Mouse (Mus musculus): ENCODE measurements around the gene Myoz1. TPM values are rescaled to one million over a fixed set of nuclear protein-coding genes. Genes with fewer than 3 reads are reported as not detected.
"Not testable (repeated sequence)": the region's sequence is repeated elsewhere in the genome, so short reads cannot be mapped to it uniquely, and the experiment has no call there.

Gene Myoz1
- not detected in 2 replicates for polyA plus RNA-seq (2014; fragmentation: Nextera tagmentation; extraction: Ambion mirVana)

GRCm38 (mm10) chr14:20656361-20656760, at the start of gene Myoz1:
Gene Myoz1 (minus strand): TSS chr14:20656540.
- ATAC-seq (ENCODE audit: low FRiP score, low TSS enrichment) (no peak), DNase-seq (no peak)
- no peaks in the 10 kb centered on the region for H3K36me3 ChIP-seq (ENCODE audit: control insufficient read depth, insufficient read depth, low read length)
- H3K9ac ChIP-seq (replicated peaks; ENCODE audit: low read length), result no peak within 1 kb of the TSS
- H3K27ac ChIP-seq (replicated peaks; ENCODE audit: low read depth, low read length), result no peak within 1 kb of the TSS
- H3K27me3 ChIP-seq (ENCODE audit: control insufficient read depth, insufficient read depth, low read length), result no peaks in the 10 kb centered on the region
- peaks cover 3% of the 10 kb centered on the region; the same call in 1 of the 2 replicates for H3K4me1 ChIP-seq (ENCODE audit: control insufficient read depth, insufficient read depth, low read length)
- H3K9me3 ChIP-seq (ENCODE audit: control insufficient read depth, low read length), result no peaks in the 10 kb centered on the region
- no peak within 1 kb of the TSS for H3K4me2 ChIP-seq (ENCODE audit: low read length)
- 37% methylated on average over 11 of the region's 11 CpGs for WGBS
- H3K4me3 ChIP-seq (replicated peaks; ENCODE audit: low read depth, low read length), result no peak within 1 kb of the TSS

GRCm38 (mm10) chr14:20703461-20703860, 47.1 kb upstream of the Myoz1 start:
- peaks cover 14% of the 10 kb centered on the region for H3K36me3 ChIP-seq (ENCODE audit: control insufficient read depth, insufficient read depth, low read length)
- ATAC-seq (ENCODE audit: low FRiP score, low TSS enrichment); H3K27me3 ChIP-seq (ENCODE audit: control insufficient read depth, insufficient read depth, low read length); H3K9me3 ChIP-seq (ENCODE audit: control insufficient read depth, low read length); DNase-seq: not testable (repeated sequence)
- H3K4me1 ChIP-seq (ENCODE audit: control insufficient read depth, insufficient read depth, low read length), result peaks cover 39% of the 10 kb centered on the region
- H3K4me2 ChIP-seq (ENCODE audit: low read length), result peak overlapping the region; percentile 73
- peak overlapping the region; percentile 84 for H3K9ac ChIP-seq (replicated peaks; ENCODE audit: low read length)
- peak overlapping the region; percentile 86 for H3K27ac ChIP-seq (replicated peaks; ENCODE audit: low read depth, low read length)
- H3K4me3 ChIP-seq (replicated peaks; ENCODE audit: low read depth, low read length), result peak overlapping the region; percentile 73
- 15% methylated on average over 7 of the region's 8 CpGs for WGBS

GRCm38 (mm10) chr14:20702741-20703381, 46.5 kb upstream of the Myoz1 start, which contains the start of gene Chchd1:
Gene Chchd1 (plus strand): TSS chr14:20703006.
- H3K4me1 ChIP-seq (ENCODE audit: control insufficient read depth, insufficient read depth, low read length), result peaks cover 42% of the 10 kb centered on the region

GRCm38 (mm10) chr14:20702096-20702740, 45.9 kb upstream of the Myoz1 start:
- DNase-seq, result no peak
- H3K27me3 ChIP-seq (ENCODE audit: control insufficient read depth, insufficient read depth, low read length), result no peaks in the 10 kb centered on the region
- 18% methylated on average over 15 of the region's 15 CpGs for WGBS
- peaks cover 49% of the 10 kb centered on the region for H3K4me1 ChIP-seq (ENCODE audit: control insufficient read depth, insufficient read depth, low read length)
- 0 out of 2 replicates have a peak, but pooled peaks have one; percentile 6 for ATAC-seq (ENCODE audit: low FRiP score, low TSS enrichment)
- H3K4me3 ChIP-seq (replicated peaks; ENCODE audit: low read depth, low read length), result peak overlapping the region; percentile 73
- peak overlapping the region; percentile 84 for H3K9ac ChIP-seq (replicated peaks; ENCODE audit: low read length)
- no peaks in the 10 kb centered on the region for H3K9me3 ChIP-seq (ENCODE audit: control insufficient read depth, low read length)
- H3K36me3 ChIP-seq (ENCODE audit: control insufficient read depth, insufficient read depth, low read length), result peaks cover 16% of the 10 kb centered on the region
- peak overlapping the region; percentile 73 for H3K4me2 ChIP-seq (ENCODE audit: low read length)
- peak overlapping the region; percentile 86 for H3K27ac ChIP-seq (replicated peaks; ENCODE audit: low read depth, low read length)

More at GRCm38 (mm10) chr14:20702741-20703381, 46.5 kb upstream of the Myoz1 start, which contains the start of gene Chchd1:
- DNase-seq, result peak; percentile 93
- ATAC-seq (ENCODE audit: low FRiP score, low TSS enrichment), result peak; percentile 68
- peak within 1 kb of the TSS; percentile 84 for H3K9ac ChIP-seq (replicated peaks; ENCODE audit: low read length)
- peak within 1 kb of the TSS; percentile 73 for H3K4me3 ChIP-seq (replicated peaks; ENCODE audit: low read depth, low read length)
- H3K4me2 ChIP-seq (ENCODE audit: low read length), result peak within 1 kb of the TSS; percentile 73
- WGBS, result under 1% methylated on average over 61 of the region's 61 CpGs
- H3K36me3 ChIP-seq (ENCODE audit: control insufficient read depth, insufficient read depth, low read length), result peaks cover 16% of the 10 kb centered on the region
- no peaks in the 10 kb centered on the region for H3K9me3 ChIP-seq (ENCODE audit: control insufficient read depth, low read length)
- no peaks in the 10 kb centered on the region for H3K27me3 ChIP-seq (ENCODE audit: control insufficient read depth, insufficient read depth, low read length)
- H3K27ac ChIP-seq (replicated peaks; ENCODE audit: low read depth, low read length), result peak within 1 kb of the TSS; percentile 86

GRCm38 (mm10) chr14:20701554-20701953, 45.2 kb upstream of the Myoz1 start:
- H3K4me1 ChIP-seq (ENCODE audit: control insufficient read depth, insufficient read depth, low read length), result peaks cover 55% of the 10 kb centered on the region
- H3K27me3 ChIP-seq (ENCODE audit: control insufficient read depth, insufficient read depth, low read length), result no peaks in the 10 kb centered on the region
- H3K9me3 ChIP-seq (ENCODE audit: control insufficient read depth, low read length), result no peaks in the 10 kb centered on the region
- no peak for ATAC-seq (ENCODE audit: low FRiP score, low TSS enrichment)
- DNase-seq, result no peak
- H3K9ac ChIP-seq (replicated peaks; ENCODE audit: low read length), result peak overlapping the region; percentile 84; the same call in 1 of the 2 replicates
- no peak overlapping the region for H3K27ac ChIP-seq (replicated peaks; ENCODE audit: low read depth, low read length)
- peaks cover 16% of the 10 kb centered on the region for H3K36me3 ChIP-seq (ENCODE audit: control insufficient read depth, insufficient read depth, low read length)
- no peak overlapping the region for H3K4me3 ChIP-seq (replicated peaks; ENCODE audit: low read depth, low read length)
- WGBS, result 85% methylated on average over 8 of the region's 8 CpGs
- H3K4me2 ChIP-seq (ENCODE audit: low read length), result peak overlapping the region; percentile 73

GRCm38 (mm10) chr14:20700362-20700761, 44.0 kb upstream of the Myoz1 start:
- no peak overlapping the region for H3K4me3 ChIP-seq (replicated peaks; ENCODE audit: low read depth, low read length)
- H3K9me3 ChIP-seq (ENCODE audit: control insufficient read depth, low read length), result no peaks in the 10 kb centered on the region
- no peaks in the 10 kb centered on the region for H3K27me3 ChIP-seq (ENCODE audit: control insufficient read depth, insufficient read depth, low read length)
- no peak overlapping the region for H3K27ac ChIP-seq (replicated peaks; ENCODE audit: low read depth, low read length)
- H3K9ac ChIP-seq (replicated peaks; ENCODE audit: low read length), result 0 out of 2 replicates have a peak overlapping the region, but pooled peaks have one; percentile 12
- DNase-seq (no peak), ATAC-seq (ENCODE audit: low FRiP score, low TSS enrichment) (no peak)
- H3K4me1 ChIP-seq (ENCODE audit: control insufficient read depth, insufficient read depth, low read length), result peaks cover 61% of the 10 kb centered on the region
- WGBS, result 88% methylated on average over 3 of the region's 3 CpGs
- no peak overlapping the region for H3K4me2 ChIP-seq (ENCODE audit: low read length)
- H3K36me3 ChIP-seq (ENCODE audit: control insufficient read depth, insufficient read depth, low read length), result peaks cover 16% of the 10 kb centered on the region

- no peak for ATAC-seq (ENCODE audit: low FRiP score, low TSS enrichment)
- H3K27me3 ChIP-seq (ENCODE audit: control insufficient read depth, insufficient read depth, low read length), result no peaks in the 10 kb centered on the region
- no peaks in the 10 kb centered on the region for H3K9me3 ChIP-seq (ENCODE audit: control insufficient read depth, low read length)
- DNase-seq, result no peak
- peaks cover 12% of the 10 kb centered on the region for H3K36me3 ChIP-seq (ENCODE audit: control insufficient read depth, insufficient read depth, low read length)
- WGBS, result 90% methylated on average over 2 of the region's 2 CpGs
- H3K4me2 ChIP-seq (ENCODE audit: low read length), result peak overlapping the region; percentile 67
- peaks cover 62% of the 10 kb centered on the region for H3K4me1 ChIP-seq (ENCODE audit: control insufficient read depth, insufficient read depth, low read length)
- H3K27ac ChIP-seq (replicated peaks; ENCODE audit: low read depth, low read length), result no peak overlapping the region
- no peak overlapping the region for H3K4me3 ChIP-seq (replicated peaks; ENCODE audit: low read depth, low read length)
- H3K9ac ChIP-seq (replicated peaks; ENCODE audit: low read length), result no peak overlapping the region; the same call in 1 of the 2 replicates
Observed at GRCm38 (mm10) chr14:20698515-20698914, 42.2 kb upstream of the Myoz1 start.

GRCm38 (mm10) chr14:20696986-20697385, 40.6 kb upstream of the Myoz1 start:
- ATAC-seq (ENCODE audit: low FRiP score, low TSS enrichment) (no peak), DNase-seq (peak; percentile 79)
- peaks cover 28% of the 10 kb centered on the region for H3K36me3 ChIP-seq (ENCODE audit: control insufficient read depth, insufficient read depth, low read length)
- H3K9me3 ChIP-seq (ENCODE audit: control insufficient read depth, low read length), result no peaks in the 10 kb centered on the region
- H3K9ac ChIP-seq (replicated peaks; ENCODE audit: low read length), result peak overlapping the region; percentile 27; the same call in 1 of the 2 replicates
- peak overlapping the region; percentile 86 for H3K4me3 ChIP-seq (replicated peaks; ENCODE audit: low read depth, low read length)
- WGBS, result 13% methylated on average over 1 of the region's 1 CpGs
- H3K4me2 ChIP-seq (ENCODE audit: low read length), result peak overlapping the region; percentile 67
- no peak overlapping the region for H3K27ac ChIP-seq (replicated peaks; ENCODE audit: low read depth, low read length)
- H3K4me1 ChIP-seq (ENCODE audit: control insufficient read depth, insufficient read depth, low read length), result peaks cover 58% of the 10 kb centered on the region
- no peaks in the 10 kb centered on the region for H3K27me3 ChIP-seq (ENCODE audit: control insufficient read depth, insufficient read depth, low read length)
